Mouse (Mus musculus): Measurements from ENCODE around the gene Ncoa6. TPM values are rescaled to one million over a fixed set of nuclear protein-coding genes. Genes with fewer than 3 reads are reported as not detected.
A peak's percentile ranks its signal among the peaks of the same experiment; 100 is the strongest.

The Ncoa6 gene
- polyA plus RNA-seq, 1 experiment from 2014 or later: 21.4 TPM

DNA sequence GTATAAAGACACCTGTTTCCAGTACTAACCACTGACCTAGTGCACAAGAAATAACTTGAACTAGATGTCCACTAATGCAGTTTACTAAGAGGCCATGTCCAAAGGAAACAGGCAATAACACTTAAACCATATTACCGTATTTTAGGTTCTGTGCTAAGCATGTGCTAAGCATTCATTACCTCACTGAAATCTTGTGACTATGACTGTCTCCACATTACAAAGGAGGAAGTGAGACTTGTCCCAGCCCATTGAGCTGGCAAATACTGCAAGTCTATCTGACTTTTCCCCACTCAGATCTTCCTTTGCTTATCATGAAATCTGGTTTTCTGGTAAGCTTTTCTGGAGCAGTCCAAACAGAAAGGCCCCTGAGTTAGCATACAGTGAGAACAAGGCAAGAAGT lies 69.1 kb downstream of the Ncoa6 start:
- Histone ChIP-seq H3K27me3 (no peaks in the 10 kb centered on the region), H3K9me3 (no peaks in the 10 kb centered on the region), H3K9ac (no peak overlapping the region), H3K4me3 (no peak overlapping the region), H3K4me2 (no peak overlapping the region), H3K36me3 (peaks cover 52% of the 10 kb centered on the region), H3K4me1 (replicated peaks) (no peaks in the 10 kb centered on the region), H3K27ac (replicated peaks) (no peak overlapping the region)
- 100% methylated on average over 1 of the region's 1 CpGs for WGBS
- ATAC-seq (ENCODE audit: low FRiP score, low read depth): no peak

GRCm38 (mm10) chr2:155401926-155402325 lies 71.8 kb downstream of the Ncoa6 start:
- no peak overlapping the region for H3K4me2 ChIP-seq
- H3K36me3 ChIP-seq: peaks cover 43% of the 10 kb centered on the region
- no peaks in the 10 kb centered on the region for H3K4me1 ChIP-seq (replicated peaks)
- ATAC-seq (ENCODE audit: low FRiP score, low read depth): no peak
- no peak overlapping the region for H3K4me3 ChIP-seq
- no peaks in the 10 kb centered on the region for H3K9me3 ChIP-seq
- 96% methylated on average over 4 of the region's 4 CpGs for WGBS
- no peak overlapping the region for H3K27ac ChIP-seq (replicated peaks)
- no peak overlapping the region for H3K9ac ChIP-seq
- H3K27me3 ChIP-seq: no peaks in the 10 kb centered on the region

- no peaks in the 10 kb centered on the region for H3K9me3 ChIP-seq
- no peak overlapping the region for H3K9ac ChIP-seq
- H3K36me3 ChIP-seq: peaks cover 34% of the 10 kb centered on the region
Measured at GRCm38 (mm10) chr2:155400276-155400675, 73.4 kb downstream of the Ncoa6 start.

DNA sequence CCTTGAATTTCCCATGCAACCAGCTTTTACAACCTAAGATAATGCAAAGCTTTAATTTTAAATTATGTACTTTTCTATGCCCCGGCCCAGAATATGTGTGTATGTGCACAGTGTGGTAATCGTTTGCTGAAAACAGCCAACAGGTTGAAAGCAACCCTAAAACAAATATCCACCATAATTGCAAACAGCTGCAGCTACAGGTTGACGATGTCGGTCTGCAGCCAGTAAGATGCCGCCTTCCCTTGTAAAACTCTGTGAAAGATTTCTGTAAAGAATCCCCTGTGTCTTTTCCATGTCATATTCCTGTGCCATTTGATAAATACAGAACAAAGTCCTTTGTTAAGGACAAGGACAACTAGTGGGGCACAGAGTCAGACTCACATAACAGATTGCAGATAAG lies 79.1 kb downstream of the Ncoa6 start:
- H3K4me1 ChIP-seq (replicated peaks): no peaks in the 10 kb centered on the region
- no peaks in the 10 kb centered on the region for H3K27me3 ChIP-seq
- peaks cover 38% of the 10 kb centered on the region for H3K36me3 ChIP-seq
- H3K27ac ChIP-seq (replicated peaks): no peak overlapping the region
- no peak for ATAC-seq (ENCODE audit: low FRiP score, low read depth)
- H3K4me2 ChIP-seq: no peak overlapping the region
- H3K9me3 ChIP-seq: no peaks in the 10 kb centered on the region
- 89% methylated on average over 5 of the region's 5 CpGs for WGBS
- no peak overlapping the region for H3K9ac ChIP-seq
- no peak overlapping the region for H3K4me3 ChIP-seq

More at GRCm38 (mm10) chr2:155400276-155400675, 73.4 kb downstream of the Ncoa6 start:
- H3K27me3 ChIP-seq: no peaks in the 10 kb centered on the region
- ATAC-seq (ENCODE audit: low FRiP score, low read depth): no peak
- H3K4me3 ChIP-seq: no peak overlapping the region
- H3K27ac ChIP-seq (replicated peaks): no peak overlapping the region
- H3K4me2 ChIP-seq: no peak overlapping the region
- H3K4me1 ChIP-seq (replicated peaks): no peaks in the 10 kb centered on the region

DNA sequence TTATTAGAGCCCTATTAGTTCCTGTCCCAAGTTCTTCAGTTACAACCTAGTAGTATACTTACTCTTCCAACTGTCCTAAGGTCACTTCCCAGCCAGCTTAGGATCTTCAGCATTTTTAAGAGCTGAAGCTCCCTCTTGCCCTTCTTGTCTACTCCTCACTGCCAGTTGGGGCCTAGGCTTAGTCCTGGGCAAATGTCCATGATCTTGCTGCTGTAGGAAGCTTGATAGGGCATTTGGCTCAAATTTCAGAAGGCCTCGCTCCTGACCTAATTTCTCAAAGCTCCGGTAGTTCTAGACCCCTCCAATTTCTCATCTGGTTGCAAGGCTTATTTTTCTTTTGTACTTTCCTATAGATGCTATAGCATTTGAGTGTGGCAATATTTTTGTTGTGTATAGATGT lies 85.1 kb downstream of the Ncoa6 start:
- Histone ChIP-seq H3K36me3 (peaks cover 39% of the 10 kb centered on the region), H3K9ac (no peak overlapping the region), H3K4me2 (no peak overlapping the region), H3K27ac (replicated peaks) (no peak overlapping the region), H3K4me1 (replicated peaks) (peaks cover 32% of the 10 kb centered on the region), H3K9me3 (no peaks in the 10 kb centered on the region), H3K4me3 (no peak overlapping the region), H3K27me3 (no peaks in the 10 kb centered on the region)
- no peak for ATAC-seq (ENCODE audit: low FRiP score, low read depth)
- 92% methylated on average over 2 of the region's 2 CpGs for WGBS

DNA sequence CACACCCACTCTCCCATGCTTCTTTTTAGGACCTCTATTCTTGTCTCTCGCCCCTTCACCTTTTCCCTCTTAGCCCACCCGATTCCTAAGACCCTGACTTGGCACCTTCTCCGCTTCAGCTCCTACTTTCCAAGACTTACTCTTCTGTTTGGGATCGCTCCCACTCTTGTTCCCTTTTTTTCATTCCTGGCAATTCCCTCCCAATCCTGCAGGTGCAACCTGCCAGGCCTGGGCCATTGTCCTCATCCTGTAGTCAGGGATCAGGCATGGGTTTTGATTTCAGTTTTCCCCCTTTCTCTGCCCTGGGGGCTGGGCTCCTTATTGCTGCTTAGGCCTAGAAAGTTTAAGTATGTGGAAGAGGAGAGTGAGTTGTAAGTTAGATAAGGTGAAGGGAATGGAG lies 86.6 kb downstream of the Ncoa6 start:
- no peak overlapping the region for H3K9ac ChIP-seq
- H3K27ac ChIP-seq (replicated peaks): no peak overlapping the region
- H3K4me2 ChIP-seq: no peak overlapping the region
- 53% methylated on average over 4 of the region's 4 CpGs for WGBS
- peaks cover 39% of the 10 kb centered on the region for H3K36me3 ChIP-seq
- H3K4me1 ChIP-seq (replicated peaks): peaks cover 47% of the 10 kb centered on the region
- no peak overlapping the region for H3K4me3 ChIP-seq
- no peaks in the 10 kb centered on the region for H3K9me3 ChIP-seq
- no peak for ATAC-seq (ENCODE audit: low FRiP score, low read depth)
- no peaks in the 10 kb centered on the region for H3K27me3 ChIP-seq

DNA sequence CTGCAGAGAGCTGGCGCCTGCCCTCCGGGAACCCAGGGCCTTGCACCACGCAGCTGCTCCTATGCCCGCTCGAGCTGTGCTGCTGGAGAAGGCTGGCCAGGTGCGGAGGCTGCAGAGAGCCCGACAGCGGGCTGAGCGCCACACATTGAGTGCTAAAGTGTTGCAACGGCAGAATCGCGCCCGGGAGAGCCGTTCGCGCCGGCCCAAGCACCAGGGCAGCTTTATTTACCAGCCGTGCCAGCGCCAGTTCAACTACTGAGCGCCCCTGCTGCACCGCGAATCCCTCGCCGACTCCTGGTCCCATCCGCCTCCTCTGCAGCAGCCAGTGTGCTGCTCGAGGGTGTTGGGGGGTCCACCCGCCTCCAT lies 87.2 kb downstream of the Ncoa6 start:
- peaks cover 47% of the 10 kb centered on the region for H3K4me1 ChIP-seq (replicated peaks)
- peaks cover 39% of the 10 kb centered on the region for H3K36me3 ChIP-seq
- H3K4me3 ChIP-seq: no peak overlapping the region
- H3K9ac ChIP-seq: no peak overlapping the region; the same call in 1 of the 2 replicates
- no peaks in the 10 kb centered on the region for H3K9me3 ChIP-seq
- no peaks in the 10 kb centered on the region for H3K27me3 ChIP-seq
- peak overlapping the region; percentile 31; the same call in 1 of the 2 replicates for H3K4me2 ChIP-seq
- WGBS: 16% methylated on average over 27 of the region's 27 CpGs
- no peak for ATAC-seq (ENCODE audit: low FRiP score, low read depth)
- 0 out of 2 replicates have a peak overlapping the region, but pooled peaks have one; percentile 10 for H3K27ac ChIP-seq (replicated peaks)

- Histone ChIP-seq H3K27ac (replicated peaks) (no peak overlapping the region), H3K36me3 (peaks cover 36% of the 10 kb centered on the region), H3K9ac (peak overlapping the region; percentile 5; the same call in 1 of the 2 replicates), H3K4me1 (replicated peaks) (peaks cover 48% of the 10 kb centered on the region), H3K4me3 (no peak overlapping the region), H3K9me3 (no peaks in the 10 kb centered on the region), H3K27me3 (no peaks in the 10 kb centered on the region), H3K4me2 (peak overlapping the region; percentile 64)
- no peak for ATAC-seq (ENCODE audit: low FRiP score, low read depth)
- WGBS: 36% methylated on average over 18 of the region's 18 CpGs
Measured at GRCm38 (mm10) chr2:155385731-155386533, 87.8 kb downstream of the Ncoa6 start.

- Histone ChIP-seq H3K4me1 (replicated peaks) (peaks cover 56% of the 10 kb centered on the region), H3K4me3 (no peak overlapping the region), H3K27ac (replicated peaks) (0 out of 2 replicates have a peak overlapping the region, but pooled peaks have one; percentile 30), H3K9ac (peak overlapping the region; percentile 5; the same call in 1 of the 2 replicates), H3K4me2 (peak overlapping the region; percentile 64), H3K36me3 (peaks cover 31% of the 10 kb centered on the region), H3K9me3 (no peaks in the 10 kb centered on the region), H3K27me3 (no peaks in the 10 kb centered on the region)
- WGBS: 15% methylated on average over 7 of the region's 7 CpGs
- ATAC-seq (ENCODE audit: low FRiP score, low read depth): no peak
Measured at GRCm38 (mm10) chr2:155385090-155385489, 88.6 kb downstream of the Ncoa6 start.

GRCm38 (mm10) chr2:155382791-155383438 lies 90.8 kb downstream of the Ncoa6 start:
- 75% methylated on average over 2 of the region's 2 CpGs for WGBS
- H3K4me3 ChIP-seq: peak overlapping the region; percentile 93
- H3K4me2 ChIP-seq: peak overlapping the region; percentile 64
- H3K9me3 ChIP-seq: no peaks in the 10 kb centered on the region
- H3K27ac ChIP-seq (replicated peaks): peak overlapping the region; percentile 100
- H3K27me3 ChIP-seq: no peaks in the 10 kb centered on the region
- H3K9ac ChIP-seq: peak overlapping the region; percentile 99
- no peak for ATAC-seq (ENCODE audit: low FRiP score, low read depth)
- peaks cover 58% of the 10 kb centered on the region for H3K4me1 ChIP-seq (replicated peaks)
- peaks cover 11% of the 10 kb centered on the region; the same call in 1 of the 2 replicates for H3K36me3 ChIP-seq

- peaks cover 58% of the 10 kb centered on the region for H3K4me1 ChIP-seq (replicated peaks)
- H3K36me3 ChIP-seq: 0 out of 2 replicates have a peak, but pooled peaks cover 6% of the 10 kb centered on the region
- no peaks in the 10 kb centered on the region for H3K9me3 ChIP-seq
- H3K9ac ChIP-seq: peak overlapping the region; percentile 99
- H3K4me2 ChIP-seq: peak overlapping the region; percentile 64
- peak overlapping the region; percentile 100 for H3K27ac ChIP-seq (replicated peaks)
- peak overlapping the region; percentile 93 for H3K4me3 ChIP-seq
- 16% methylated on average over 6 of the region's 6 CpGs for whole genome bisulfite sequencing
- no peaks in the 10 kb centered on the region for H3K27me3 ChIP-seq
- ATAC-seq (ENCODE audit: low FRiP score, low read depth): peak; percentile 20
Measured at GRCm38 (mm10) chr2:155382332-155382700, 91.4 kb downstream of the Ncoa6 start.

- peaks cover 58% of the 10 kb centered on the region for H3K4me1 ChIP-seq (replicated peaks)
Measured at GRCm38 (mm10) chr2:155381643-155382331, 91.9 kb downstream of the Ncoa6 start.

More at GRCm38 (mm10) chr2:155381643-155382331, 91.9 kb downstream of the Ncoa6 start:
- Histone ChIP-seq H3K4me3 (peak overlapping the region; percentile 93), H3K36me3 (0 out of 2 replicates have a peak, but pooled peaks cover 6% of the 10 kb centered on the region), H3K4me2 (peak overlapping the region; percentile 64), H3K9me3 (no peaks in the 10 kb centered on the region), H3K27ac (replicated peaks) (peak overlapping the region; percentile 100), H3K9ac (peak overlapping the region; percentile 99), H3K27me3 (no peaks in the 10 kb centered on the region)
- WGBS: under 1% methylated on average over 68 of the region's 68 CpGs
- ATAC-seq (ENCODE audit: low FRiP score, low read depth): peak; percentile 95

All from hindbrain, embryonic 15.5 days (tissue).